Comparison of ENCODE assay signal across 19 mouse cellular contexts in the genomic region with DNA sequence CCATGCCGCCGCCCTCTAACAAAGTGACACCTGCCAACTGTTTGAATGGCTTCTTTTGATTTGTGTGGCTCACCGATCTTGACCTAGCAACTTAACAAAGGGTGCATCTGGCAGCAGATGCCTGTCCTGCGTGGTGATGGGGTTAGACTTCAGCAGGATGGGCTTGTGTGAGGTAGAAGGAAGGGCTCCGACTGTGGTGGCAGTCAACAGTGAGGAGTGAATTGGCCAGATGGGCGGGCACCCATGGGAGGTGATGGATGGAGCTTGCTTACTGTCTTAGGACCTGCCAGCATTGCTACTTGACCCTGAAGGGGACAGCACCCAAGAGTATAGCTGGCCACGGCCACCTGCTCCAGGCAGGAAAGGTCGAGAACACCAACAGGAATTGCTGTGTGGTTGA.
DNase-seq lines count a peak whose midpoint lies in the region; ATAC-seq lines count a peak whose summit lies in the region.
"Had no signal": no experiment of that assay in that cellular context is flagged by ENCODE, and none has a peak within 500 bp of the region (broad histone marks: within the 10 kb centered on the region; RNA-seq: fewer than 3 reads in every experiment).

No protein-coding gene starts in this region.

- peak overlapping the region; percentile 66 for H3K27ac ChIP-seq in forebrain, embryonic 10.5 days
- H3K27ac ChIP-seq in forebrain, embryonic 15.5 days (replicated peaks), result no peak overlapping the region
- H3K27ac ChIP-seq in midbrain, embryonic 11.5 days (ENCODE audit: low read depth, low read length), result peak overlapping the region; percentile 73
- H3K27ac ChIP-seq in midbrain, embryonic 15.5 days, result no peak overlapping the region
- peak overlapping the region; percentile 70 for H3K27ac ChIP-seq in midbrain, embryonic 13.5 days
- H3K27ac ChIP-seq in kidney, embryonic 16.5 days (ENCODE audit: low read length), result no peak overlapping the region
- H3K27ac ChIP-seq: kidney, embryonic 15.5 days had no signal

- no peak overlapping the region for H3K4me2 ChIP-seq in forebrain, embryonic 15.5 days (replicated peaks)
- H3K4me2 ChIP-seq in midbrain, embryonic 11.5 days, result peak overlapping the region; percentile 2
- H3K4me2 ChIP-seq in midbrain, embryonic 15.5 days, result no peak overlapping the region
- no peak overlapping the region for H3K4me2 ChIP-seq in midbrain, embryonic 13.5 days (replicated peaks)
- no peak overlapping the region for H3K4me2 ChIP-seq in kidney, embryonic 16.5 days (replicated peaks; ENCODE audit: low read depth, low read length)
- H3K4me2 ChIP-seq: kidney, embryonic 15.5 days; liver, embryonic 11.5 days had no signal

- ATAC-seq in forebrain, embryonic 15.5 days (replicated peaks), result no peak
- 0 out of 2 replicates have a peak, but pooled peaks have one; percentile 10 for ATAC-seq in midbrain, embryonic 11.5 days (ENCODE audit: low FRiP score)
- no peak for ATAC-seq in midbrain, embryonic 15.5 days (replicated peaks)
- ATAC-seq in midbrain, embryonic 13.5 days, result no peak
- ATAC-seq in kidney, embryonic 16.5 days (ENCODE audit: low FRiP score, low TSS enrichment), result no peak
- ATAC-seq: inflammation-experienced regulatory T-cells, adult 6 months had no signal

- peaks cover 91% of the 10 kb centered on the region for H3K27me3 ChIP-seq in forebrain, embryonic 10.5 days (ENCODE audit: poor library complexity, severe bottlenecking)
- H3K27me3 ChIP-seq in forebrain, embryonic 15.5 days, result peaks cover 3% of the 10 kb centered on the region; the same call in 1 of the 2 replicates
- peaks cover 3% of the 10 kb centered on the region; the same call in 1 of the 2 replicates for H3K27me3 ChIP-seq in midbrain, embryonic 11.5 days (ENCODE audit: control insufficient read depth, insufficient read depth, low read length)
- H3K27me3 ChIP-seq in midbrain, embryonic 15.5 days (replicated peaks), result peaks cover 5% of the 10 kb centered on the region; the same call in 1 of the 2 replicates
- H3K27me3 ChIP-seq in midbrain, embryonic 13.5 days, result 0 out of 2 replicates have a peak, but pooled peaks cover 10% of the 10 kb centered on the region
- peaks cover 3% of the 10 kb centered on the region; the same call in 1 of the 2 replicates for H3K27me3 ChIP-seq in kidney, embryonic 16.5 days (ENCODE audit: insufficient read depth, low read length)

- H3K9me3 ChIP-seq in forebrain, embryonic 10.5 days, result no peaks in the 10 kb centered on the region
- no peaks in the 10 kb centered on the region for H3K9me3 ChIP-seq in forebrain, embryonic 15.5 days
- H3K9me3 ChIP-seq in midbrain, embryonic 11.5 days (ENCODE audit: control insufficient read depth, low read length), result no peaks in the 10 kb centered on the region
- H3K9me3 ChIP-seq in midbrain, embryonic 15.5 days, result no peaks in the 10 kb centered on the region
- no peaks in the 10 kb centered on the region for H3K9me3 ChIP-seq in midbrain, embryonic 13.5 days
- H3K9me3 ChIP-seq in kidney, embryonic 16.5 days (ENCODE audit: low read length), result no peaks in the 10 kb centered on the region
- H3K9me3 ChIP-seq: heart, embryonic 10.5 days; kidney, embryonic 15.5 days had no signal

- H3K36me3 ChIP-seq in forebrain, embryonic 10.5 days (replicated peaks), result no peaks in the 10 kb centered on the region
- no peaks in the 10 kb centered on the region for H3K36me3 ChIP-seq in forebrain, embryonic 15.5 days
- no peaks in the 10 kb centered on the region for H3K36me3 ChIP-seq in midbrain, embryonic 11.5 days (ENCODE audit: control insufficient read depth, insufficient read depth, low read length)
- no peaks in the 10 kb centered on the region for H3K36me3 ChIP-seq in midbrain, embryonic 15.5 days (replicated peaks)
- no peaks in the 10 kb centered on the region for H3K36me3 ChIP-seq in midbrain, embryonic 13.5 days
- no peaks in the 10 kb centered on the region for H3K36me3 ChIP-seq in kidney, embryonic 16.5 days (ENCODE audit: insufficient read depth, low read length)
- H3K36me3 ChIP-seq: heart, embryonic 10.5 days; kidney, embryonic 15.5 days had no signal

- DNase-seq in forebrain, embryonic 10.5 days (ENCODE audit: extremely low spot score, low spot score), result no peak
- DNase-seq in midbrain, embryonic 11.5 days (ENCODE audit: low spot score, missing footprints), result peak; percentile 90
- DNase-seq in cerebellum, adult 9-10 months, result peak; percentile 65
- no peak for DNase-seq in left cerebral cortex, adult 8-10 months (ENCODE audit: low spot score in 2 of 2)
- DNase-seq: adrenal gland, postnatal 14 days; B cell, adult 2 months; gastrocnemius, postnatal 36 days; heart, postnatal 14 days; layer of hippocampus, postnatal 36 days; right cerebral cortex, postnatal 4 days; thymus, postnatal 25 days had no signal

- peaks cover 60% of the 10 kb centered on the region for H3K4me1 ChIP-seq in forebrain, embryonic 10.5 days
- H3K4me1 ChIP-seq in forebrain, embryonic 15.5 days, result peaks cover 13% of the 10 kb centered on the region
- H3K4me1 ChIP-seq in midbrain, embryonic 11.5 days (ENCODE audit: control insufficient read depth, insufficient read depth, low read length), result peaks cover 43% of the 10 kb centered on the region
- H3K4me1 ChIP-seq in midbrain, embryonic 15.5 days, result peaks cover 33% of the 10 kb centered on the region
- H3K4me1 ChIP-seq in midbrain, embryonic 13.5 days (replicated peaks), result peaks cover 49% of the 10 kb centered on the region
- H3K4me1 ChIP-seq in kidney, embryonic 16.5 days (ENCODE audit: insufficient read depth, low read length), result peaks cover 41% of the 10 kb centered on the region

- H3K4me3 ChIP-seq in forebrain, embryonic 10.5 days, result no peak overlapping the region
- no peak overlapping the region for H3K4me3 ChIP-seq in forebrain, embryonic 15.5 days
- no peak overlapping the region for H3K4me3 ChIP-seq in midbrain, embryonic 11.5 days (ENCODE audit: low read depth, low read length)
- H3K4me3 ChIP-seq in midbrain, embryonic 15.5 days, result no peak overlapping the region
- no peak overlapping the region for H3K4me3 ChIP-seq in midbrain, embryonic 13.5 days (replicated peaks)
- H3K4me3 ChIP-seq in kidney, embryonic 16.5 days (ENCODE audit: low read length), result no peak overlapping the region
- H3K4me3 ChIP-seq: heart, embryonic 10.5 days; kidney, embryonic 15.5 days had no signal

- H3K9ac ChIP-seq in forebrain, embryonic 15.5 days (replicated peaks), result no peak overlapping the region
- 0 out of 2 replicates have a peak overlapping the region, but pooled peaks have one; percentile 16 for H3K9ac ChIP-seq in midbrain, embryonic 11.5 days (ENCODE audit: low read length)
- no peak overlapping the region for H3K9ac ChIP-seq in midbrain, embryonic 15.5 days
- no peak overlapping the region for H3K9ac ChIP-seq in midbrain, embryonic 13.5 days (replicated peaks)
- no peak overlapping the region for H3K9ac ChIP-seq in kidney, embryonic 16.5 days (replicated peaks; ENCODE audit: low read length)
- H3K9ac ChIP-seq: kidney, embryonic 15.5 days had no signal

- WGBS in forebrain, embryonic 10.5 days, result 66% methylated on average over 8 of the region's 8 CpGs
- 64% methylated on average over 8 of the region's 8 CpGs for WGBS in forebrain, embryonic 15.5 days
- WGBS in midbrain, embryonic 11.5 days, result 36% methylated on average over 8 of the region's 8 CpGs
- 38% methylated on average over 8 of the region's 8 CpGs for WGBS in midbrain, embryonic 15.5 days
- WGBS in midbrain, embryonic 13.5 days, result 31% methylated on average over 8 of the region's 8 CpGs
- WGBS in kidney, embryonic 16.5 days, result 73% methylated on average over 8 of the region's 8 CpGs

Comparison
In these comparisons a context has a peak if more than half of its experiments do, and no peak if none do; other contexts are left out.
1. H3K27ac ChIP-seq: peak in forebrain, embryonic 10.5 days (single experiment), midbrain, embryonic 11.5 days (single experiment) and midbrain, embryonic 13.5 days (single experiment); none in forebrain, embryonic 15.5 days (single experiment), midbrain, embryonic 15.5 days (single experiment) and kidney, embryonic 16.5 days (single experiment).
2. DNase-seq: peak in midbrain, embryonic 11.5 days (single experiment) and cerebellum, adult 9-10 months (single experiment); none in forebrain, embryonic 10.5 days (single experiment) and left cerebral cortex, adult 8-10 months (0 of 2).